Mouse (Mus musculus) adrenal gland, postnatal 10 days (tissue): ENCODE results near the gene Ibsp. TPM values are rescaled to one million over a fixed set of nuclear protein-coding genes. Genes with fewer than 3 reads are reported as not detected.

Source experiments
- DNase-seq: peaks from one replicate; pipeline ENCODE4 v3.0.0; 2021; ENCODE audit warnings: mixed read lengths
- microRNA-seq: library from miRNA; unstranded; fragments of <30 nt; microRNA quantifications from one replicate; pipeline ENCODE4 v1.2.0, GENCODE M21; 2021
- total RNA-seq, 2 experiments: library from RNA; stranded (reverse); gene quantifications; 2 replicates each; pipeline ENCODE4 v1.2.3; 2021

Gene Ibsp
- total RNA-seq, 2 experiments from 2014 or later: 16.2 TPM; not detected in 1

GRCm38 (mm10) chr5:104342881-104343280, 43.9 kb downstream of the Ibsp start:
- DNase-seq: peak; percentile 32

DNA sequence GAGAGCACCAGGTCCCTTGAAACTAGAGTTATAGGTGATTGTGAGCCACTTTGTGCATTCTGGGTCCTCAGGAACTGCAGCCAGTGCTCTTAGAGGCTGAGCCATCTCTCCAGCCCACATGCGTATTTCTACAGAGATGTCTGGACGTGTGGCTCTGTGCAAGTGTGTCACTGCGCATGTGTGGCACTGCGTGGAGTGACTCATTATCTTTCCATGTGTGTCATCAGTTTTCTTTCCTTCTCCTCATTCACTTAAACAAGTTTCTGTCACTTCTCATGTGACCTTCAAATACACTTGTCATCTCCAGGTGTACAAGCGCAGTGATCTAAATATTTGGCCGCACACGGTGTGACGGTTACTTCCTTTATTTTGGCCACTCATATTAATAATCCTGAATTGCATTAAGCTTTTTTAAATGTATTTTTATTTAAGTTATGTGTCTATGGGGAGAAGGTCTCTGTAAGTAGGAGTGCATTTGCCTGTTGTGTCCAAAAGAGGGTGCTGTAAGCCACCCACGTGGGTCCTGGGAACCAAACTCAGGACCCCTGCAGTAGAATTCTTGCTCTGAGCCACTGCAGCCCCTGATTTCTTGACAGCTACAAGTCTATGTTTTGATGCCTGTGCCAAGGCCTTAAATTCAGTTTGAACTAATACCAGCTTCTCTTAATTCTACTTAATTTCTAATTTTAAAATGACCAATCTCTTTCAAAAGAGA, 45.7 kb downstream of the Ibsp start:
- peak; percentile 20 for DNase-seq

- DNase-seq: peak; percentile 23
Measured at GRCm38 (mm10) chr5:104345241-104345630, 46.3 kb downstream of the Ibsp start.

GRCm38 (mm10) chr5:104351041-104351440, 52.1 kb downstream of the Ibsp start:
- no peak for DNase-seq

DNA sequence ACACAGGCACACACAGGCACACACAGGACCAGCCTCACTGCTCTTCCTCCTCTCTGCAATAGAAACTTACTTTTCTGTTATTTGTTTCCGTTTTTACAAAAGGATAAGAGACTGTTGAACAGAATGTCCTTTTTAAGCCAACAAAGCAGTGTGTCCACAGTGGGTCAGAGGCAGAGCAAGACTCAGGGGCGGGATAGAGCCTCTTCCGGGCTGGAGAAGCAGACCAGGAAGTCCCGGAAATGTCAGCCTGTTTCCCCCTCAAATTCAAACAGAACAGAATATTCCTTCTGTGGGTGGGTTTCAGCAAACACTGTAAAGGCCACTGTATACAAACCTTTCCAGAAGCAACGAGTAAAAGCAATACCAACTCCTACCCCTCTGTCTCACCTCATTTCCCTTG, 52.9 kb downstream of the Ibsp start:
- DNase-seq: no peak

DNA sequence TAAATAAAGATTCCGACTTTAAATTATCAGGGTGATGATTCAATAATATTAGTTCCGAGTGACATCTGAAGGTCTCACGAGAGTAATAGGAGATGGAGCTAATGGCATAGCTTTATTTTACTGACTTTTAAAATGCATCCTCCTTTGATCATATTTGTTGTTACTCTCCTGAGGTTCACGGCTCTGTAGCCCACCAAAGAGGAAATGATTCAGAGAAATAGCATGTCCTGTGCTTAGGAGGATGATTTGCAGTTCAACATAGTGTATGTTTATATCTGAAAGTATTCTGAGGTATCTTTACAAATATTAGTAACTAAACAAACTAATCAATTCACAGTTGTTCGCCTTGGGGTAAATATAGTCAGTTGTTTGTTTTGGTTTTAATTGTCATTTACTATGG, 58.6 kb downstream of the Ibsp start:
- DNase-seq: no peak

GRCm38 (mm10) chr5:104358592-104358991, 59.6 kb downstream of the Ibsp start:
- no peak for DNase-seq

DNA sequence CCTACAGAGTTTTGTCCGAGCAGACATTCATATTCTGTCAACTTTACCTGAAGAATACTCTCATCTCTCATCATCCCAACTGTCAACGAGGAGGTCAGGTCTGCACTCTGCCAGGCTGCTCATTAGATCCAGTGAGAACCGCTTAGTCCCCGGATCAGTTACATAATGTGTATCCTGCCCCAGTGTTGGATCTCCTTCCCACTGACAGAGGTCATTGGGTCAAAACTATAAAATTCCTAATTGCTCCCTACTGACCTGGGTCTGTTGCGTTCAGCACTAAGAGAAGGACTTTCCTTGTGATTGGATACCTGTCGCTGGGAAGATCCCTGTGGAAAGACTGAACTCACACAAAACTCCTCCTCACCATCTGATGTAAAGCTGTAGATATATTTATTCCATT, 60.3 kb downstream of the Ibsp start:
- no peak for DNase-seq

Small RNA genes lying within 50 kb of the gene (microRNA-seq; reads per million reads assigned to microRNA genes)
- gene Gm23616: not detected

Other genes with a start within 250 kb of the Ibsp start
- not detected for gene Gm17660, start 221.6 kb upstream of the Ibsp start, total RNA-seq
- gene Sparcl1, start 185.4 kb upstream of the Ibsp start, total RNA-seq: 100 to 1,000 TPM; 142 to 154 TPM
- not detected for gene Dspp, start 128.5 kb upstream of the Ibsp start, total RNA-seq
- gene Dmp1, start 96.6 kb upstream of the Ibsp start, total RNA-seq: 1 to 10 TPM in 1 of 2 experiments, under 1 TPM in 1; 0.18 to 8.6 TPM
- gene Mepe, start 26.2 kb downstream of the Ibsp start, total RNA-seq: 1 to 10 TPM in 1 of 2 experiments, not detected in 1; 1.1 TPM
- 100 to 1,000 TPM in 1 of 2 experiments, 1 to 10 TPM in 1; 7.9 to 122 TPM for gene Spp1, start 135.9 kb downstream of the Ibsp start, total RNA-seq
- gene Pkd2, start 160.3 kb downstream of the Ibsp start, total RNA-seq: 10 to 100 TPM; 31.4 to 37.3 TPM
- 10 to 100 TPM in 1 of 2 experiments, 1 to 10 TPM in 1; 8.5 to 11.4 TPM for gene BC005561, start 209.2 kb downstream of the Ibsp start, total RNA-seq